Mouse (Mus musculus) embryonic facial prominence, embryonic 11.5 days (tissue): Measurements from ENCODE around the gene Agbl4. TPM values are rescaled to one million over a fixed set of nuclear protein-coding genes. Genes with fewer than 3 reads are reported as not detected.

Experiments used
- ATAC-seq: fragments of 200-750 bp; cut with Nextera tagmentation; replicated peaks from 2 replicates; pipeline ENCODE4 v1.8.0; 2017; ENCODE audit warnings: low read depth; ENCODE audit not compliant: insufficient number of reproducible peaks, low FRiP score, low TSS enrichment
- DNase-seq: peaks from one replicate; pipeline ENCODE4 v3.0.0-alpha.2; 2015; ENCODE audit warnings: low spot score
- H3K27ac ChIP-seq: fragments of 300-500 bp; sonication (generic); replicated peaks from 2 replicates; pipeline ENCODE4 v1.5.1; 2014; ENCODE audit warnings: mild to moderate bottlenecking, low read depth, low read length, control low read depth
- H3K27me3 ChIP-seq: fragments of 300-500 bp; sonication (generic); 2 replicates; pipeline ENCODE4 v1.6.1; 2014; ENCODE audit warnings: mild to moderate bottlenecking, low read length, moderate library complexity, mixed read lengths; ENCODE audit not compliant: control insufficient read depth, insufficient read depth
- H3K36me3 ChIP-seq: fragments of 300-500 bp; sonication (generic); replicated peaks from 2 replicates; pipeline ENCODE4 v1.6.1; 2014; ENCODE audit warnings: low read depth, mild to moderate bottlenecking, low read length, moderate library complexity, mixed read lengths; ENCODE audit not compliant: control insufficient read depth, insufficient read depth
- H3K4me1 ChIP-seq: fragments of 300-500 bp; sonication (generic); 2 replicates; pipeline ENCODE4 v1.6.1; 2014; ENCODE audit warnings: low read length, mixed read lengths; ENCODE audit not compliant: control insufficient read depth, insufficient read depth
- H3K4me2 ChIP-seq: fragments of 300-500 bp; sonication (generic); 2 replicates; pipeline ENCODE4 v1.6.1; 2014; ENCODE audit warnings: low read depth, mild to moderate bottlenecking, control low read depth, low read length, moderate library complexity
- H3K4me3 ChIP-seq: fragments of 300-500 bp; sonication (generic); 2 replicates; pipeline ENCODE4 v1.5.1; 2014; ENCODE audit warnings: low read depth, low read length, control low read depth
- H3K9ac ChIP-seq: fragments of 300-500 bp; sonication (generic); replicated peaks from 2 replicates; pipeline ENCODE4 v1.6.1; 2014; ENCODE audit warnings: mild to moderate bottlenecking, control low read depth, low read length
- H3K9me3 ChIP-seq: fragments of 300-500 bp; sonication (generic); replicated peaks from 2 replicates; pipeline ENCODE4 v1.6.1; 2016; ENCODE audit warnings: mild to moderate bottlenecking, low read length, inconsistent platforms, mixed read lengths; ENCODE audit not compliant: control insufficient read depth
- WGBS: fragments of 180-500 bp; shearing (Covaris S2); extraction: QIAGEN DNeasy Blood & Tissue Kit; methylation state at CpG from one replicate; pipeline ENCODE4 v1.1.7; 2014; 5-methylcytosine and 5-hydroxymethylcytosine counted together
- polyA plus RNA-seq: library from polyadenylated mRNA; unstranded; fragments of >200 nt; fragmentation: Nextera tagmentation; extraction: Ambion mirVana; gene quantifications from 2 replicates; pipeline ENCODE4 v1.2.1, GENCODE M21; 2014

The Agbl4 gene
- polyA plus RNA-seq, 1 experiment from 2014 or later, result 0.98 TPM

DNA sequence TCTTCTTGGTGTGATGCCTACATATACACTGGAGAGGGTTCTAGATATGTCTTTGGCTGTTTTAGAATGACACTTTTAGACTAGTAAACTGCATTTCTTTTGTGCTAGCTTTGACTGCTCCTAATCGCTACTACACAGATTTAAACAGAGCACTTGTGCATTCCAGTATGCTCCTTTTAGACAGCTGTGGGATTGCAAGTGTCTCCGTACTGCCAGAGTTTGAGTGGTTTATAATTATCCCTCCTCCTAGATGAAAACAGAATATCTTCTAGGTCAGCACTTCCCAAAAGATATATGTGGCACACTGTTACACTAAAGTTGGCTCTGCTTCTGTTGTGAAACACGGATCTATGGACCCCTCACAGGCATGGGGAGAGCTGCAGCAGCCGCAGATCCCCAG lies 935.4 kb downstream of the Agbl4 start:
- ATAC-seq (no peak), DNase-seq (no peak)
- H3K4me3 ChIP-seq, result no peak overlapping the region
- H3K27ac ChIP-seq, result no peak overlapping the region
- no peak overlapping the region for H3K4me2 ChIP-seq
- H3K36me3 ChIP-seq, result no peaks in the 10 kb centered on the region
- WGBS, result 78% methylated on average over 4 of the region's 4 CpGs
- no peaks in the 10 kb centered on the region for H3K27me3 ChIP-seq
- H3K4me1 ChIP-seq, result no peaks in the 10 kb centered on the region
- no peaks in the 10 kb centered on the region for H3K9me3 ChIP-seq
- no peak overlapping the region for H3K9ac ChIP-seq

DNA sequence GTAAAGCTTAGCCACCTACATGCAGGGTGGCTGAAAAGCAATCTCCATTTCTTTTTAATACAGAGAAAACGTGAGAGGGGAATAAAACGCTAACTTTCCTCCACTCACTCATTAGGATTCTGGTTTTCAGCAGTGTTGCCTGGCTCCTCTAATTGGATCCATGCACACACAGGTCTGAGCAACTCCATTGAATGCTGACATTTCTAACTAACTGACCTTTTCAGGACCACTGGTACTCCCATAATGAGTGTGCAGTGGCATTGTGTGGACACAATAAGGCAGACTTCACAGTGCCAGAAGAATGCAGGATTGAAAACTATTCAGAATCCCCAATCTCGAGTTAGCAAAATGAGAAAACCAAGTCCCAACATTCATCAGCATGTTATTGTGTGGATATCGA lies 952.5 kb downstream of the Agbl4 start:
- no peak overlapping the region for H3K4me3 ChIP-seq

DNA sequence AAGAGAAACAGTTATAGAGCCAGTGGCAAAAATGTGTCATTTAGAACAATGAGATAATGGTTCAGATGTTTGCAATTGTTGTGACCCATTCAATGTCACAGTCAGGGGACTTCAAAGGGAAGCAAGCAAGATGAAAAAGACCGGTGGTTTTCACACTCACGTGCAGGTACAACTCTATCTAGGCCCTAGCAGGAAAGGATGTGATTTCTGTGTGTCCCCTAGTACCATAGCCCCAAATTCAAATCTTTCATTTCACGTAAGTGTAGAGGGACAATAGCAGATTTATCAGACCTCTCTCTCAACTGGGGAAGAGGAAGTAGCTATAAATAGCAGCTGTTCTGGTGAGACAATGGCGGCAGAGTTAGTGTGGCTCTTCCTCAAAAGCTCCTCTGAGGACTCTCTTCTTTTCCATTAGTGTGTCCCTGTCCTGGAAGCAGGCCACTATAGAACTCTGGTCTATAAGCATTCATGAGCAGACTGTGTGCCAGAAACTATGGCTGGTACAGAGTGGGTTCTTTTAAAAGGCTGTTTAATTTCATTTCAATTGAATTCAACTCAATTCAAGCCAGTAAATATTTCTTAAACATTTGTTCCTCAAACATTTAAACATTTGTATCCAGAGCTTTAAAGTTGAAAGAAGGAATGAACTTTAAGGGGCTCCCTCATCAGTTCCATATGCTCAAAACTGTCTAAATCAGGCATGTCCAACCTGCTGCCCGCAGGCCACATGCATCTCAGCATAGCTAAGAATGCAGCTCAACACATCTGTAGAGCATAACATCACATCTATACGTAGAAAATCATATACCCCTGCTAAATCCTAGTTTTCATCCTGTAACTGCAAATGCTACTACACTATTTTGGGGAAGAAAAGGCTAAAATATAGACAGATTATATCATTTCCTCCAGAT lies 953.4 kb downstream of the Agbl4 start:
- no peak overlapping the region for H3K4me3 ChIP-seq
- H3K9me3 ChIP-seq, result no peaks in the 10 kb centered on the region
- ATAC-seq (no peak), DNase-seq (peak; percentile 53)
- no peak overlapping the region for H3K9ac ChIP-seq
- no peaks in the 10 kb centered on the region for H3K36me3 ChIP-seq
- H3K4me1 ChIP-seq, result no peaks in the 10 kb centered on the region
- H3K4me2 ChIP-seq, result no peak overlapping the region
- H3K27me3 ChIP-seq, result no peaks in the 10 kb centered on the region
- WGBS, result 45% methylated on average over 6 of the region's 6 CpGs
- no peak overlapping the region for H3K27ac ChIP-seq

More for the DNA sequence above, 952.5 kb downstream of the Agbl4 start:
- 33% methylated on average over 4 of the region's 4 CpGs for WGBS
- DNase-seq (peak; percentile 35), ATAC-seq (no peak)
- H3K36me3 ChIP-seq, result no peaks in the 10 kb centered on the region
- no peak overlapping the region for H3K27ac ChIP-seq
- H3K9me3 ChIP-seq, result no peaks in the 10 kb centered on the region
- no peaks in the 10 kb centered on the region for H3K4me1 ChIP-seq
- no peaks in the 10 kb centered on the region for H3K27me3 ChIP-seq
- H3K4me2 ChIP-seq, result no peak overlapping the region
- H3K9ac ChIP-seq, result no peak overlapping the region

DNA sequence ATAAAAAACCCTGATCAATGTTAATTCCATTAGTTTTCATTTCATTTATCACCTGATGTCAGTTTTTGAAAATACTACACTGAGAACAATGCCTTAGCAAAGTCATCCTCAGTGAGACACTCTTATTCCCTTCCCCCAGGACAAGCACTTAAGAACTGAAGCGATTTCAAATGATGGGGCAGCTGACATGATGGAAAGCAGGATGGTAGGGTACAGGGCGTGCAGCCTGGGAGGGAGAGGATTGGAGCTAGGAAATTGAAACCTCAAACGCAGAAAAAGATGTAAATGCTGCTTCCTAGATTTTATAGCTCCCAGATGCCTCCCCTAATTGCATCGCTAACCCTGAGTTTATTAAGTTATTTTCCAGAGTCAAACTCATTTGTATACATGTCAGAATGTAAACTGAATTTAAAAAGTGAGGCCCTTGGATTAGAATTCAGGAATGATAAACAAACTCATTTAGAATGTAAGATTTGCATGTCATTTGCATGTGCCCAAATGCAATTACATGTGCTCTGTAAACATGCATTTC lies 959.2 kb downstream of the Agbl4 start:
- Histone ChIP-seq H3K9me3 (no peaks in the 10 kb centered on the region), H3K36me3 (no peaks in the 10 kb centered on the region), H3K4me3 (no peak overlapping the region), H3K4me1 (no peaks in the 10 kb centered on the region), H3K27ac (no peak overlapping the region), H3K4me2 (no peak overlapping the region), H3K27me3 (no peaks in the 10 kb centered on the region), H3K9ac (no peak overlapping the region)
- 44% methylated on average over 4 of the region's 4 CpGs for WGBS
- ATAC-seq, result no peak; the same call in 1 of the 2 replicates
- DNase-seq, result peak; percentile 31

DNA sequence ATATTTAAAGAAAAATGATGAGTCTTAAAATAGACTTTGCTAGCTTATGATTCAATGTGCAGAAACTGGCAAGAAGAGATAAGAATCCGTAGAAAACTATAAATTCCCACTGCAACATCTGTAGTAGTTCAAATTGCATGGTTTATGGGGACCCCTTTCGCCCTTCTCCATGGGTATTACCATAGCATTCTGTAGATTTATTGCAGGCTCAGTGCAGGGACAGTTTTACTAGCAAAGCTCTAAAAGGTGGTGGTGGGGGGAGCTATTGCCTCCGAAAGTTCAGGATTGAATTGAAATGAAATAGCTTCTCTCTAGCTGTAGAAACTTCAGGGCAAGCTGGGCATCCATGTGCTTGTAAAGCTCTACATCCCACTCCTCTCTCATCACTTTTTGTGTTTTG lies 959.7 kb downstream of the Agbl4 start:
- H3K4me2 ChIP-seq, result no peak overlapping the region
- 71% methylated on average over 3 of the region's 3 CpGs for WGBS
- H3K4me1 ChIP-seq, result no peaks in the 10 kb centered on the region
- no peak for DNase-seq
- no peaks in the 10 kb centered on the region for H3K9me3 ChIP-seq
- no peaks in the 10 kb centered on the region for H3K36me3 ChIP-seq
- no peak overlapping the region for H3K9ac ChIP-seq
- H3K27me3 ChIP-seq, result no peaks in the 10 kb centered on the region
- H3K4me3 ChIP-seq, result no peak overlapping the region
- no peak overlapping the region for H3K27ac ChIP-seq
- ATAC-seq, result no peak

DNA sequence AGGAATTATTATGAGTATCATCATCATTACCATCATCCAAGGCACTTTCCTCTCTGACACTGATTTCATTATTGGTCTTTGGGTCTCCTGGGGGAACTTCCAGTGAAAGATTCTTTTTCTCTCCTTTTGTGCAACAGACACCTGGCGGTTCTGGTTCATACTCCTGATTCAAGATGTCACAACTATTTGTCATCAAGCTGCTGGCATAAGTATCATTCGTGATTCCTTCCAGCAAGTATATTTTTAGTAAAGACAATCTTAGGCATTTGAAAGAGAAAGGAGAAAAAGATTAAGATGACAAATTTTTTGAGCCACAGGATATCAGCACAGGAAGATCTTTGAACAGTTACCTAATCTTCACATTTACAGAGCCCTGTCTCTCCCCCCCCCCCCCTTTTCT lies 966.7 kb downstream of the Agbl4 start:
- H3K4me1 ChIP-seq, result no peaks in the 10 kb centered on the region
- no peak overlapping the region for H3K9ac ChIP-seq
- DNase-seq, result no peak
- ATAC-seq, result no peak
- no peaks in the 10 kb centered on the region for H3K27me3 ChIP-seq
- no peak overlapping the region for H3K27ac ChIP-seq
- 72% methylated on average over 2 of the region's 2 CpGs for WGBS
- no peaks in the 10 kb centered on the region for H3K9me3 ChIP-seq
- H3K36me3 ChIP-seq, result no peaks in the 10 kb centered on the region
- H3K4me3 ChIP-seq, result no peak overlapping the region
- H3K4me2 ChIP-seq, result no peak overlapping the region

DNA sequence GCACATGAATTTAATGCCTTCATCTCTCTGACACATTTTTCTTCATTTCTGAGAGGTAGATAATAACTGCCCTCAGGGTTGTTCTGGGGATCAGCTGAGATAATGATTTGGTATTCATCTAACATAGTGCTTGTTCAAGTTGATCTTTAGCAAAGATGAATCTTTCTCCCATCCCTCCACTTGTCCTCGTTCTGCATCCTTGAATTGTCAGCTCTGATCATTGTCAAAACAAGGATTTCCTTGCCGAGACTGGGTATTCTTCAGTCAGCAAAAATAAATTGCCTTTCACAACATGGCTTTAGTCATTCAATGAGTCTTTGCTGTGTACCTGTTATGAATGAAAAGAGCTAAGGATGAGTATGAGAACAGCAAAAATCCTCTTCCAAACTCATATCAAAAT lies 970.3 kb downstream of the Agbl4 start:
- Histone ChIP-seq H3K27ac (no peak overlapping the region), H3K9ac (no peak overlapping the region), H3K4me2 (no peak overlapping the region), H3K4me1 (no peaks in the 10 kb centered on the region), H3K36me3 (no peaks in the 10 kb centered on the region), H3K4me3 (no peak overlapping the region), H3K27me3 (no peaks in the 10 kb centered on the region), H3K9me3 (no peaks in the 10 kb centered on the region)
- 69% methylated on average over 2 of the region's 2 CpGs for WGBS
- no peak for DNase-seq
- ATAC-seq, result no peak

DNA sequence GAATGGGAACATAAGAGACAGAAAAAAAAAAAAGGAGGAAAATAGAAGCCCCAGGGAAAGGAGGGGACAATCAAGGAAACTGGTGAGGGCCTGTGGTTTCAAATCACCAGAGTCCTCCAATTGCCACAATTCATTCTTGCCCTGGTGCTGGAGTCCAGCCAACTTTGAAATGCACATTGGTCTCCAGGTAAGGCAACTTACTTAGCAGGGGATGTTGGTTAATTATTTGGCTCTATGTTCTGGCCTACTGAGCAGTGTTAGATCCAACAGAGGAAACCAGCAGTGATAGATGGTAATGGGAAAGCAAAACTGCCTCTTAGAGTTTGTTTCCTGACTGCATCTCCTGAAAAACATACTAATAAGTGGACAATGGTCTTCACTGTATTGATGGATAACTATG lies 979.7 kb downstream of the Agbl4 start:
- Histone ChIP-seq H3K4me3 (no peak overlapping the region), H3K36me3 (no peaks in the 10 kb centered on the region), H3K27ac (no peak overlapping the region), H3K9me3 (no peaks in the 10 kb centered on the region), H3K4me1 (no peaks in the 10 kb centered on the region), H3K9ac (no peak overlapping the region), H3K4me2 (no peak overlapping the region), H3K27me3 (no peaks in the 10 kb centered on the region)
- ATAC-seq, result no peak
- DNase-seq, result no peak
